Mouse (Mus musculus): ENCODE measurements at regions not wholly inside any gene's neighbourhood (a gene's known extent, or its start where the extent isn't known, plus 50 kb on each side); places are given as distances from the start of the nearest gene placed in this dataset.

- no peak for TF ChIP-seq POLR2A (IDR thresholded peaks at IDR 0.05; ENCODE audit: low read depth, low read length)
- TF ChIP-seq CTCF (conservative IDR thresholded peaks at IDR 0.05; ENCODE audit: insufficient read depth, insufficient read length, low read depth, low read length) = no peak
Measured at GRCm38 (mm10) chr2:17900202-17900601, 96.6 kb downstream of the H2al2a start.
